Mouse (Mus musculus): ENCODE data around the gene Ugt1a5. TPM values are rescaled to one million over a fixed set of nuclear protein-coding genes. Genes with fewer than 3 reads are reported as not detected.
A peak's percentile ranks its signal among the peaks of the same experiment; 100 is the strongest.
"Not testable (repeated sequence)": the region's sequence is repeated elsewhere in the genome, so short reads cannot be mapped to it uniquely, and the experiment has no call there.

The Ugt1a5 gene
- total RNA-seq (2014; rRNA removed) (75.8 and 159 TPM in 2 replicates), polyA plus RNA-seq (2012; rRNA removed) (41.5 and 119 TPM in 2 replicates)

DNA sequence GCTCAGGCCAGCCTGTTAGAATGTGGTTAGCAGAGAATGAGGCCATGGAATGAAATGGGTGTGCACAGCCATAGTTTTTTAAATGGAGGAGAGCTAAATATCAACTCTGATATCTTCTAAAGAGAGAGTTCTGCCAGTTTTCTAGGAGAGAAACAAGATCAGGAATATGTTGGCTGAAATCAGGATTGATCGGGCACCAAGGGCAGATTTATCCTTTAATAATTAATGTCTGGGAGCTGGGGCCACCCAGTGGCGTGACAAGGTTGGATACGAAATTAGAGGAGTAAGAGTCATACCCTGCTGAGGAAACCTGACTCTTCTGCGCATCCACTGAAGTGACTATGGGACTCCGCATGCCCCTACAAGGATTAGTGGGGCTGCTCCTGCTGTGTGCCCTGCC, at the start of gene Ugt1a5:
Gene Ugt1a5 (plus strand): TSS at position 302 of the 400 bp plus-strand sequence.
- 28% methylated on average over 5 of the region's 5 CpGs for WGBS
- peaks cover 23% of the 10 kb centered on the region for H3K79me2 ChIP-seq (ENCODE audit: control insufficient read depth, insufficient read depth, low read length)
- H3K4me1 ChIP-seq (ENCODE audit: control insufficient read depth, insufficient read depth, low read length), result peaks cover 30% of the 10 kb centered on the region
- H3K9ac ChIP-seq (ENCODE audit: low read depth, low read length), result peak within 1 kb of the TSS; percentile 73
- H3K27me3 ChIP-seq (ENCODE audit: control insufficient read depth, insufficient read depth, low read length), result no peaks in the 10 kb centered on the region
- H3K4me3 ChIP-seq (ENCODE audit: insufficient read depth, low read depth, low read length), result peak within 1 kb of the TSS; percentile 55
- no peak for TF ChIP-seq POLR2A (IDR thresholded peaks at IDR 0.05; ENCODE audit: extremely low read depth, insufficient read depth, low read length)
- no peak; the same call in 1 of the 2 replicates for TF ChIP-seq CTCF (IDR thresholded peaks at IDR 0.05; ENCODE audit: low read depth, low read length)
- DNase-seq (ENCODE audit: extremely low read depth, low read depth, low spot score), result peak; percentile 92
- peaks cover 9% of the 10 kb centered on the region for H3K36me3 ChIP-seq (ENCODE audit: control insufficient read depth, insufficient read depth, low read length)
- H3K27ac ChIP-seq (replicated peaks; ENCODE audit: insufficient read depth, low read depth, low read length), result peak within 1 kb of the TSS; percentile 93

DNA sequence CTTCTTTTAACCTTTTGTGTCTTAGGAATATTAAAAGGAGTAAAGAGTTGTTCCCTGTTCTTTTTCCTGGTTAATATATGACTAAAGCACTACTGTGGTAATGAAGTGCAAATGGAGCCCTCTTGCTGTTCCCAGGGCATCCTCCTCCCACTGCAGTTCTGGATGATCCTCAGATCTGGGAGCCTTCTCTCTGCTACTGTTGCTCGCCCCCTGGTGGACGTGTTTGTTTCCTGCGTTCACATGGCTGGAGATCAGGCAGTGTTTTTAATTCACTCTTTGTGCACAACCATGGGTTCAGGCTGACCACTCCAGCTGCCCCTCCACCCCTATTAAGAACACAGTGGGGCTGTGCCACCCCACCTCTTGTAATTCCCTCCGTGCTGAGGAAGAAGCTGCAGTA, 45.3 kb upstream of the Ugt1a5 start:
- H3K79me2 ChIP-seq (ENCODE audit: control insufficient read depth, insufficient read depth, low read length); H3K4me3 ChIP-seq (ENCODE audit: insufficient read depth, low read depth, low read length); H3K27me3 ChIP-seq (ENCODE audit: control insufficient read depth, insufficient read depth, low read length): not testable (repeated sequence)
- peak overlapping the region; percentile 47; the same call in 1 of the 2 replicates for H3K27ac ChIP-seq (replicated peaks; ENCODE audit: insufficient read depth, low read depth, low read length)
- peaks cover 18% of the 10 kb centered on the region for H3K4me1 ChIP-seq (ENCODE audit: control insufficient read depth, insufficient read depth, low read length)
- 0 out of 2 replicates have a peak overlapping the region, but pooled peaks have one; percentile 11 for H3K9ac ChIP-seq (ENCODE audit: low read depth, low read length)
- DNase-seq (ENCODE audit: extremely low read depth, low read depth, low spot score), result peak; percentile 55
- TF ChIP-seq CTCF (IDR thresholded peaks at IDR 0.05; ENCODE audit: low read depth, low read length), result 0 out of 2 replicates have a peak, but pooled peaks have one; percentile 10
- peaks cover 11% of the 10 kb centered on the region for H3K36me3 ChIP-seq (ENCODE audit: control insufficient read depth, insufficient read depth, low read length)
- WGBS, result 20% methylated on average over 4 of the region's 4 CpGs

DNA sequence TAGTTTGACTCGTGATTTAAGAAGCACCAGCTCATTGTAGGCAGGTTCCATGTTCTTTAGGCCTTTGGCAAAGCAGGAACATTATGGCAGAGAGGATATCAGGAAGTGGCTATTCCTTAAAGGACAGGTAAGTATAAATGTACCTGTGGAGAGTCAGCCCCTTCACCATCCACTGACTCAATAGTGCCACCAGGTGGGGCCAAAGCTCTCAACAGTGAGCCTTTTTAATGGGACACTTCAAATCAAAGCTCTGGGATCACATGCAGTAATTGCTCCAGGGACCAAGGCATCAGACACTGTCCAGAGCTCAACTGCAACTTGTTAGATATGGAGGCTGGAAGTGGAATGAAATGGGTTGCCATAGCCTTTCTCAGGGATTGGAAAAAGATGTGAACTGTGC, 44.3 kb upstream of the Ugt1a5 start:
- Histone ChIP-seq H3K36me3 (ENCODE audit: control insufficient read depth, insufficient read depth, low read length) (peaks cover 12% of the 10 kb centered on the region), H3K4me1 (ENCODE audit: control insufficient read depth, insufficient read depth, low read length) (peaks cover 19% of the 10 kb centered on the region)
- DNase-seq (ENCODE audit: extremely low read depth, low read depth, low spot score), result peak; percentile 53
- not testable (repeated sequence) for H3K27ac ChIP-seq (replicated peaks; ENCODE audit: insufficient read depth, low read depth, low read length); H3K27me3 ChIP-seq (ENCODE audit: control insufficient read depth, insufficient read depth, low read length); H3K79me2 ChIP-seq (ENCODE audit: control insufficient read depth, insufficient read depth, low read length); H3K9ac ChIP-seq (ENCODE audit: low read depth, low read length); H3K4me3 ChIP-seq (ENCODE audit: insufficient read depth, low read depth, low read length)
- no CpG with 5 or more reads among the region's 1 CpGs for WGBS

DNA sequence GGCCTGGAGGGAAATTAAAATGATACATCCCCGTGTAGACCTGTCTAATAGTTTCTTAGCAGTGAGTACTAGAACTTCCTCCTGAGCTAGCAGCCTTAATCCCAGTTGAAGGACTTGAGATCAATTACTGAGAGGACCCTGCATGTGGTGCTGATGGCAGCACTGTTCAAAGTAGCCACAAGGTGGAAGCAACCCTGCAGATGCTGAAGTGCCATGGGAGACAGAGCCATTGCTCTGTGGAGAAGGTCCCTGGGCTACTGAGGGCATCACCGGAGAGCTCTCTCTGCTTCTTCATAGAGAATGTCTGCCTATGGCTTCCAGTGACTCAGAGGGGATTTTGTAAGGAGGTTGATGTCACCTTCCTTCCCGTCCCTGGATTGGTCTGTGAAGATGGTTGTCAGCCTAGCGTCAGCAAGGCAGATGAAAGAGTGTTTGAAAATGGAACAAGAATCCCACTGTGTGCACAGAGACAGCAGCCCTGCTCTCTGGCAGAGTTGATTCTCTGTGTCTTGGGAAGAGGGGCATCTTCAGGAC, 39.9 kb upstream of the Ugt1a5 start:
- H3K79me2 ChIP-seq (ENCODE audit: control insufficient read depth, insufficient read depth, low read length), result peaks cover 15% of the 10 kb centered on the region
- not testable (repeated sequence) for H3K27me3 ChIP-seq (ENCODE audit: control insufficient read depth, insufficient read depth, low read length); DNase-seq (ENCODE audit: extremely low read depth, low read depth, low spot score); H3K9ac ChIP-seq (ENCODE audit: low read depth, low read length); H3K4me3 ChIP-seq (ENCODE audit: insufficient read depth, low read depth, low read length); H3K27ac ChIP-seq (replicated peaks; ENCODE audit: insufficient read depth, low read depth, low read length)
- peaks cover 14% of the 10 kb centered on the region for H3K36me3 ChIP-seq (ENCODE audit: control insufficient read depth, insufficient read depth, low read length)
- peaks cover 25% of the 10 kb centered on the region for H3K4me1 ChIP-seq (ENCODE audit: control insufficient read depth, insufficient read depth, low read length)
- WGBS, result 84% methylated on average over 4 of the region's 4 CpGs

DNA sequence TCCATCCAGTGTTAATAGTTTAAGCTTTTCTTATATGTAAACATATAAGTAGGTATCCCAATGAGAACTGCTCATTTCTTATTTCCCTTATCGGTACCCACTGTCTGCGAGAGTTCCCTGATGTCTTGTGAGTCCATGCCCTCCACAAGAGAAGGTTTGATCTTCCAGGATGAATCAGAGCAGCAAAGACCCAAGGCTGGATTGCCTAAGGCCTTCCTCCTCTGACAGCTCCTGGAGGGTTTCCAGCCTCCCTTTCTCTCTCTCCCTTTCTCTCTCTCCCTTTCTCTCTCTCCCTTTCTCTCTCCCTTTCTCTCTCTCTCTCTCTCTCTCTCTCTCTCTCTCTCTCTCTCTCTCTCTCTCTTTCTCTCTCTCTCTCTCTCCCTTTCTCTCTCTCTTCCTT, 36.7 kb upstream of the Ugt1a5 start:
- H3K27me3 ChIP-seq (ENCODE audit: control insufficient read depth, insufficient read depth, low read length); H3K4me3 ChIP-seq (ENCODE audit: insufficient read depth, low read depth, low read length); DNase-seq (ENCODE audit: extremely low read depth, low read depth, low spot score); H3K27ac ChIP-seq (replicated peaks; ENCODE audit: insufficient read depth, low read depth, low read length); H3K36me3 ChIP-seq (ENCODE audit: control insufficient read depth, insufficient read depth, low read length); H3K9ac ChIP-seq (ENCODE audit: low read depth, low read length): not testable (repeated sequence)
- H3K79me2 ChIP-seq (ENCODE audit: control insufficient read depth, insufficient read depth, low read length), result peaks cover 24% of the 10 kb centered on the region
- 82% methylated on average over 2 of the region's 2 CpGs for WGBS
- H3K4me1 ChIP-seq (ENCODE audit: control insufficient read depth, insufficient read depth, low read length), result peaks cover 30% of the 10 kb centered on the region

DNA sequence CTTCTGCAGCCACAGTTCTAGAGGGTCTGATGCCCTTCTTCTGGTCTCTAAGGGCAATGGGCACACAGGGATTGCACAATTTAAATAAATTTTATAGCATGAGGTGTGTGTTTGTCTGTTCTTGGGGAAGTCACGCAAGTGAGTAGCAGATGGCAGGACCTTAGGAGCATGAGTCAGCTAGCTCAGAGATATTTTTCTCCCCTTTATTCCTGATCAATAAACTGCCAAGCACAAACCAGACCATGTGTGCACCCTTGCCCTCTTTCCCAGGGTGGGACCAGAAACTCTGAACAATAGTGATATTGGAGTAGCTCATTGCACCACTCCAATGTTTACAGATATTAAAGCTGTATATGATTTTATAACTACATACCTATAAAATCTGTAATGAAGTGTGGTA, 35.6 kb upstream of the Ugt1a5 start:
- not testable (repeated sequence) for H3K4me3 ChIP-seq (ENCODE audit: insufficient read depth, low read depth, low read length); H3K36me3 ChIP-seq (ENCODE audit: control insufficient read depth, insufficient read depth, low read length); H3K9ac ChIP-seq (ENCODE audit: low read depth, low read length); H3K27ac ChIP-seq (replicated peaks; ENCODE audit: insufficient read depth, low read depth, low read length); H3K27me3 ChIP-seq (ENCODE audit: control insufficient read depth, insufficient read depth, low read length)
- peaks cover 26% of the 10 kb centered on the region for H3K79me2 ChIP-seq (ENCODE audit: control insufficient read depth, insufficient read depth, low read length)
- peak; percentile 50 for DNase-seq (ENCODE audit: extremely low read depth, low read depth, low spot score)
- WGBS, result 21% methylated on average over 1 of the region's 1 CpGs
- peaks cover 32% of the 10 kb centered on the region for H3K4me1 ChIP-seq (ENCODE audit: control insufficient read depth, insufficient read depth, low read length)

Measured in liver, adult 2 months (tissue).